Mouse (Mus musculus): ENCODE measurements at regions not wholly inside any gene's neighbourhood (a gene's known extent, or its start where the extent isn't known, plus 50 kb on each side); places are given as distances from the start of the nearest gene placed in this dataset.

- Histone ChIP-seq H3K4me1 (no peaks in the 10 kb centered on the region), H3K27me3 (replicated peaks) (no peaks in the 10 kb centered on the region), H3K4me2 (replicated peaks) (no peak overlapping the region), H3K9ac (no peak overlapping the region), H3K36me3 (no peaks in the 10 kb centered on the region), H3K9me3 (no peaks in the 10 kb centered on the region), H3K4me3 (no peak overlapping the region), H3K27ac (no peak overlapping the region)
- ATAC-seq (ENCODE audit: low FRiP score, low read depth) = no peak
- WGBS = 81% methylated on average over 2 of the region's 2 CpGs
Observed at GRCm38 (mm10) chr1:137514750-137515149, 554.5 kb upstream of the Nr5a2 start.

- no peak overlapping the region for H3K4me3 ChIP-seq
- H3K27ac ChIP-seq = no peak overlapping the region
- no peaks in the 10 kb centered on the region for H3K36me3 ChIP-seq
- no peak for ATAC-seq (ENCODE audit: low FRiP score, low read depth)
- no peaks in the 10 kb centered on the region for H3K4me1 ChIP-seq
- WGBS = 79% methylated on average over 8 of the region's 8 CpGs
- no peak overlapping the region for H3K9ac ChIP-seq
- no peak overlapping the region for H3K4me2 ChIP-seq (replicated peaks)
- no peaks in the 10 kb centered on the region for H3K9me3 ChIP-seq
- no peaks in the 10 kb centered on the region for H3K27me3 ChIP-seq (replicated peaks)
Observed at GRCm38 (mm10) chr1:137503704-137504422, 543.6 kb upstream of the Nr5a2 start.

- Histone ChIP-seq H3K36me3 (no peaks in the 10 kb centered on the region), H3K9me3 (no peaks in the 10 kb centered on the region), H3K9ac (no peak overlapping the region), H3K4me2 (replicated peaks) (no peak overlapping the region), H3K27me3 (replicated peaks) (no peaks in the 10 kb centered on the region), H3K4me3 (no peak overlapping the region), H3K4me1 (no peaks in the 10 kb centered on the region), H3K27ac (no peak overlapping the region)
- no peak for ATAC-seq (ENCODE audit: low FRiP score, low read depth)
- WGBS = 75% methylated on average over 5 of the region's 5 CpGs
Observed at GRCm38 (mm10) chr1:137488226-137488625, 528.0 kb upstream of the Nr5a2 start.

- no peaks in the 10 kb centered on the region for H3K4me1 ChIP-seq
- no peaks in the 10 kb centered on the region for H3K9me3 ChIP-seq
- no peak overlapping the region for H3K4me3 ChIP-seq
- WGBS = 62% methylated on average over 1 of the region's 1 CpGs
- H3K4me2 ChIP-seq (replicated peaks) = no peak overlapping the region
- H3K27ac ChIP-seq = no peak overlapping the region
- no peaks in the 10 kb centered on the region for H3K36me3 ChIP-seq
- no peak overlapping the region for H3K9ac ChIP-seq
- no peaks in the 10 kb centered on the region for H3K27me3 ChIP-seq (replicated peaks)
- ATAC-seq (ENCODE audit: low FRiP score, low read depth) = no peak
Observed at GRCm38 (mm10) chr1:137478459-137478858, 518.2 kb upstream of the Nr5a2 start.

GRCm38 (mm10) chr1:137477239-137477638 is 517.0 kb upstream of the Nr5a2 start:
- Histone ChIP-seq H3K4me2 (replicated peaks) (no peak overlapping the region), H3K36me3 (no peaks in the 10 kb centered on the region), H3K9ac (no peak overlapping the region), H3K27me3 (replicated peaks) (no peaks in the 10 kb centered on the region), H3K4me3 (no peak overlapping the region), H3K9me3 (no peaks in the 10 kb centered on the region), H3K27ac (no peak overlapping the region), H3K4me1 (no peaks in the 10 kb centered on the region)
- WGBS = 71% methylated on average over 3 of the region's 3 CpGs
- ATAC-seq (ENCODE audit: low FRiP score, low read depth) = no peak

- WGBS = 90% methylated on average over 4 of the region's 4 CpGs
Observed at GRCm38 (mm10) chr1:137474858-137475257, 514.6 kb upstream of the Nr5a2 start.

GRCm38 (mm10) chr1:137473800-137474685 is 513.8 kb upstream of the Nr5a2 start:
- Histone ChIP-seq H3K4me2 (replicated peaks) (no peak overlapping the region), H3K4me1 (no peaks in the 10 kb centered on the region), H3K9me3 (no peaks in the 10 kb centered on the region), H3K27ac (no peak overlapping the region), H3K9ac (no peak overlapping the region), H3K4me3 (no peak overlapping the region), H3K27me3 (replicated peaks) (no peaks in the 10 kb centered on the region), H3K36me3 (no peaks in the 10 kb centered on the region)
- ATAC-seq (ENCODE audit: low FRiP score, low read depth) = no peak
- 90% methylated on average over 4 of the region's 4 CpGs for WGBS

More at GRCm38 (mm10) chr1:137474858-137475257, 514.6 kb upstream of the Nr5a2 start:
- no peak overlapping the region for H3K27ac ChIP-seq
- H3K4me1 ChIP-seq = no peaks in the 10 kb centered on the region
- H3K27me3 ChIP-seq (replicated peaks) = no peaks in the 10 kb centered on the region
- H3K9ac ChIP-seq = no peak overlapping the region
- H3K4me3 ChIP-seq = no peak overlapping the region
- ATAC-seq (ENCODE audit: low FRiP score, low read depth) = no peak
- H3K36me3 ChIP-seq = no peaks in the 10 kb centered on the region
- H3K9me3 ChIP-seq = no peaks in the 10 kb centered on the region
- H3K4me2 ChIP-seq (replicated peaks) = no peak overlapping the region

GRCm38 (mm10) chr1:137464971-137465370 is 504.7 kb upstream of the Nr5a2 start:
- Histone ChIP-seq H3K27me3 (replicated peaks) (no peaks in the 10 kb centered on the region), H3K4me3 (no peak overlapping the region), H3K9me3 (no peaks in the 10 kb centered on the region), H3K4me2 (replicated peaks) (no peak overlapping the region), H3K36me3 (no peaks in the 10 kb centered on the region), H3K4me1 (no peaks in the 10 kb centered on the region), H3K27ac (no peak overlapping the region), H3K9ac (no peak overlapping the region)
- WGBS = 79% methylated on average over 5 of the region's 5 CpGs
- ATAC-seq (ENCODE audit: low FRiP score, low read depth) = no peak

- Histone ChIP-seq H3K36me3 (no peaks in the 10 kb centered on the region), H3K27me3 (replicated peaks) (no peaks in the 10 kb centered on the region), H3K27ac (no peak overlapping the region), H3K9ac (no peak overlapping the region), H3K4me2 (replicated peaks) (no peak overlapping the region), H3K9me3 (no peaks in the 10 kb centered on the region), H3K4me3 (no peak overlapping the region), H3K4me1 (no peaks in the 10 kb centered on the region)
- ATAC-seq (ENCODE audit: low FRiP score, low read depth) = no peak
- WGBS = 77% methylated on average over 1 of the region's 1 CpGs
Observed at GRCm38 (mm10) chr1:137461189-137461588, 500.9 kb upstream of the Nr5a2 start.

GRCm38 (mm10) chr1:137453446-137454208 is 493.4 kb upstream of the Nr5a2 start:
- Histone ChIP-seq H3K36me3 (no peaks in the 10 kb centered on the region), H3K27me3 (replicated peaks) (no peaks in the 10 kb centered on the region), H3K4me1 (peaks cover 5% of the 10 kb centered on the region; the same call in 1 of the 2 replicates), H3K9me3 (no peaks in the 10 kb centered on the region), H3K4me2 (replicated peaks) (no peak overlapping the region), H3K9ac (no peak overlapping the region), H3K27ac (no peak overlapping the region), H3K4me3 (no peak overlapping the region)
- WGBS = 50% methylated on average over 7 of the region's 7 CpGs
- no peak for ATAC-seq (ENCODE audit: low FRiP score, low read depth)

GRCm38 (mm10) chr1:137452749-137453148 is 492.5 kb upstream of the Nr5a2 start:
- Histone ChIP-seq H3K27ac (no peak overlapping the region), H3K4me2 (replicated peaks) (no peak overlapping the region), H3K9ac (no peak overlapping the region), H3K27me3 (replicated peaks) (no peaks in the 10 kb centered on the region), H3K4me3 (no peak overlapping the region), H3K4me1 (peaks cover 5% of the 10 kb centered on the region; the same call in 1 of the 2 replicates), H3K36me3 (no peaks in the 10 kb centered on the region), H3K9me3 (no peaks in the 10 kb centered on the region)
- WGBS = 84% methylated on average over 1 of the region's 1 CpGs
- ATAC-seq (ENCODE audit: low FRiP score, low read depth) = no peak

GRCm38 (mm10) chr1:137446497-137446896 is 486.2 kb upstream of the Nr5a2 start:
- ATAC-seq (ENCODE audit: low FRiP score, low read depth) = no peak
- WGBS = 45% methylated on average over 3 of the region's 3 CpGs
- no peaks in the 10 kb centered on the region for H3K27me3 ChIP-seq (replicated peaks)
- H3K36me3 ChIP-seq = no peaks in the 10 kb centered on the region
- no peak overlapping the region for H3K9ac ChIP-seq
- no peak overlapping the region for H3K27ac ChIP-seq
- H3K4me3 ChIP-seq = no peak overlapping the region
- no peak overlapping the region for H3K4me2 ChIP-seq (replicated peaks)
- H3K4me1 ChIP-seq = no peaks in the 10 kb centered on the region
- no peaks in the 10 kb centered on the region for H3K9me3 ChIP-seq

Measured in neural tube, embryonic 12.5 days (tissue).